Mouse (Mus musculus): Measurements from ENCODE around the gene Insig1. TPM values are rescaled to one million over a fixed set of nuclear protein-coding genes. Genes with fewer than 3 reads are reported as not detected.

The Insig1 gene
- polyA plus RNA-seq, 1 experiment = 125 TPM

GRCm38 (mm10) chr5:28084743-28085142, 13.6 kb downstream of the Insig1 start:
- no peaks in the 10 kb centered on the region for H3K27me3 ChIP-seq (ENCODE audit: control insufficient read depth, insufficient read depth, low read length)
- H3K27ac ChIP-seq (ENCODE audit: insufficient read depth, low read length) = no peak overlapping the region
- 84% methylated on average over 2 of the region's 2 CpGs for WGBS
- TF ChIP-seq POLR2A (IDR thresholded peaks at IDR 0.05; ENCODE audit: borderline replicate concordance, insufficient read depth, low read length) (no peak), CTCF (IDR thresholded peaks at IDR 0.05; ENCODE audit: borderline replicate concordance, insufficient read depth, low read depth, low read length) (no peak)
- no peaks in the 10 kb centered on the region for H3K4me1 ChIP-seq (ENCODE audit: control insufficient read depth, insufficient read depth, low read length)
- no peak overlapping the region for H3K4me3 ChIP-seq (replicated peaks; ENCODE audit: insufficient read depth, low read depth, low read length)
- no peak for DNase-seq

GRCm38 (mm10) chr5:28090547-28090946, 19.4 kb downstream of the Insig1 start:
- no peak overlapping the region for H3K4me3 ChIP-seq (replicated peaks; ENCODE audit: insufficient read depth, low read depth, low read length)
- H3K4me1 ChIP-seq (ENCODE audit: control insufficient read depth, insufficient read depth, low read length) = no peaks in the 10 kb centered on the region
- no peaks in the 10 kb centered on the region for H3K27me3 ChIP-seq (ENCODE audit: control insufficient read depth, insufficient read depth, low read length)
- no peak for TF ChIP-seq CTCF (IDR thresholded peaks at IDR 0.05; ENCODE audit: borderline replicate concordance, insufficient read depth, low read depth, low read length)
- TF ChIP-seq POLR2A (IDR thresholded peaks at IDR 0.05; ENCODE audit: borderline replicate concordance, insufficient read depth, low read length) = no peak
- WGBS = 34% methylated on average over 1 of the region's 1 CpGs
- no peak overlapping the region for H3K27ac ChIP-seq (ENCODE audit: insufficient read depth, low read length)
- no peak for DNase-seq

GRCm38 (mm10) chr5:28092327-28092726, 21.2 kb downstream of the Insig1 start:
- WGBS = 89% methylated on average over 3 of the region's 3 CpGs
- H3K4me3 ChIP-seq (replicated peaks; ENCODE audit: insufficient read depth, low read depth, low read length) = no peak overlapping the region
- H3K4me1 ChIP-seq (ENCODE audit: control insufficient read depth, insufficient read depth, low read length) = no peaks in the 10 kb centered on the region
- no peak for TF ChIP-seq POLR2A (IDR thresholded peaks at IDR 0.05; ENCODE audit: borderline replicate concordance, insufficient read depth, low read length)
- peak; percentile 9; the same call in 1 of the 2 replicates for TF ChIP-seq CTCF (IDR thresholded peaks at IDR 0.05; ENCODE audit: borderline replicate concordance, insufficient read depth, low read depth, low read length)
- no peaks in the 10 kb centered on the region for H3K27me3 ChIP-seq (ENCODE audit: control insufficient read depth, insufficient read depth, low read length)
- DNase-seq = no peak
- no peak overlapping the region for H3K27ac ChIP-seq (ENCODE audit: insufficient read depth, low read length)

- no peak overlapping the region for H3K4me3 ChIP-seq (replicated peaks; ENCODE audit: insufficient read depth, low read depth, low read length)
- no peaks in the 10 kb centered on the region for H3K27me3 ChIP-seq (ENCODE audit: control insufficient read depth, insufficient read depth, low read length)
- 21% methylated on average over 4 of the region's 4 CpGs for WGBS
- no peaks in the 10 kb centered on the region for H3K4me1 ChIP-seq (ENCODE audit: control insufficient read depth, insufficient read depth, low read length)
- H3K27ac ChIP-seq (ENCODE audit: insufficient read depth, low read length) = no peak overlapping the region
- TF ChIP-seq CTCF (IDR thresholded peaks at IDR 0.05; ENCODE audit: borderline replicate concordance, insufficient read depth, low read depth, low read length) = peak; percentile 82
- no peak for TF ChIP-seq POLR2A (IDR thresholded peaks at IDR 0.05; ENCODE audit: borderline replicate concordance, insufficient read depth, low read length)
- DNase-seq = peak; percentile 71 to 85
Measured at GRCm38 (mm10) chr5:28093874-28094273, 22.7 kb downstream of the Insig1 start.

- TF ChIP-seq CTCF (IDR thresholded peaks at IDR 0.05; ENCODE audit: borderline replicate concordance, insufficient read depth, low read depth, low read length) (no peak), POLR2A (IDR thresholded peaks at IDR 0.05; ENCODE audit: borderline replicate concordance, insufficient read depth, low read length) (no peak)
- Histone ChIP-seq H3K4me3 (replicated peaks; ENCODE audit: insufficient read depth, low read depth, low read length) (no peak overlapping the region), H3K27ac (ENCODE audit: insufficient read depth, low read length) (no peak overlapping the region), H3K4me1 (ENCODE audit: control insufficient read depth, insufficient read depth, low read length) (no peaks in the 10 kb centered on the region), H3K27me3 (ENCODE audit: control insufficient read depth, insufficient read depth, low read length) (no peaks in the 10 kb centered on the region)
- DNase-seq = no peak
- 58% methylated on average over 3 of the region's 3 CpGs for WGBS
Measured at GRCm38 (mm10) chr5:28094393-28094792, 23.2 kb downstream of the Insig1 start.

GRCm38 (mm10) chr5:28094846-28095245, 23.7 kb downstream of the Insig1 start:
- TF ChIP-seq POLR2A (IDR thresholded peaks at IDR 0.05; ENCODE audit: borderline replicate concordance, insufficient read depth, low read length) = no peak
- no peak for TF ChIP-seq CTCF (IDR thresholded peaks at IDR 0.05; ENCODE audit: borderline replicate concordance, insufficient read depth, low read depth, low read length)
- no peaks in the 10 kb centered on the region for H3K4me1 ChIP-seq (ENCODE audit: control insufficient read depth, insufficient read depth, low read length)
- DNase-seq = no peak
- no peak overlapping the region for H3K27ac ChIP-seq (ENCODE audit: insufficient read depth, low read length)
- no peak overlapping the region for H3K4me3 ChIP-seq (replicated peaks; ENCODE audit: insufficient read depth, low read depth, low read length)
- no peaks in the 10 kb centered on the region for H3K27me3 ChIP-seq (ENCODE audit: control insufficient read depth, insufficient read depth, low read length)
- 77% methylated on average over 6 of the region's 6 CpGs for WGBS

- TF ChIP-seq CTCF (IDR thresholded peaks at IDR 0.05; ENCODE audit: borderline replicate concordance, insufficient read depth, low read depth, low read length) (no peak), POLR2A (IDR thresholded peaks at IDR 0.05; ENCODE audit: borderline replicate concordance, insufficient read depth, low read length) (no peak)
- 84% methylated on average over 2 of the region's 2 CpGs for WGBS
- H3K27me3 ChIP-seq (ENCODE audit: control insufficient read depth, insufficient read depth, low read length) = no peaks in the 10 kb centered on the region
- no peaks in the 10 kb centered on the region for H3K4me1 ChIP-seq (ENCODE audit: control insufficient read depth, insufficient read depth, low read length)
- no peak overlapping the region for H3K27ac ChIP-seq (ENCODE audit: insufficient read depth, low read length)
- no peak overlapping the region for H3K4me3 ChIP-seq (replicated peaks; ENCODE audit: insufficient read depth, low read depth, low read length)
- no peak for DNase-seq
Measured at GRCm38 (mm10) chr5:28095671-28096070, 24.5 kb downstream of the Insig1 start.

- DNase-seq = peak in 1 of 2 experiments; percentile 55
- Histone ChIP-seq H3K4me1 (ENCODE audit: control insufficient read depth, insufficient read depth, low read length) (no peaks in the 10 kb centered on the region), H3K4me3 (replicated peaks; ENCODE audit: insufficient read depth, low read depth, low read length) (no peak overlapping the region), H3K27me3 (ENCODE audit: control insufficient read depth, insufficient read depth, low read length) (no peaks in the 10 kb centered on the region), H3K27ac (ENCODE audit: insufficient read depth, low read length) (no peak overlapping the region)
- 58% methylated on average over 4 of the region's 4 CpGs for WGBS
- no peak for TF ChIP-seq POLR2A (IDR thresholded peaks at IDR 0.05; ENCODE audit: borderline replicate concordance, insufficient read depth, low read length)
- TF ChIP-seq CTCF (IDR thresholded peaks at IDR 0.05; ENCODE audit: borderline replicate concordance, insufficient read depth, low read depth, low read length) = no peak
Measured at GRCm38 (mm10) chr5:28106966-28107365, 35.8 kb downstream of the Insig1 start.

Measured in cerebellum, adult 2 months (tissue).